Mouse (Mus musculus): ENCODE results near the gene Fbxo28.

DNA sequence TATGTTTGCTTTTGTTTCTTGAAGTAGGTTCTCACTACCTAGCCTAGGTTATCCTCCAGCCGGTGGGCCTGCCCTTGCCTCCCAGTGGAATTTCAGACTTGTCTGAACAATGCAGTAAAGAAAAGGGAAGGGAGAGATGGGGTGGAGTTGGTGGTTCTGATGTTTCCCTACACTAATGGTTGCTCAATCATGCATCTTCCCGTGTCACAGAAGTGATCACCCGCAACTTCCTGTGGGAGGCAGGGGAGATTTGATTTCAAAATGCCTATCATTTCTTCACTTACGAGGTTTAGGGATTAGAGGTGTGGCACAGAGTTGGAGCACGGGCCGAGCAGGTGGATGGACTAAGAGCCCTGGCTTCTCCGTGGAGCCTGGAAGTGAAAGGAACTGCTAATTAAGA, 58.2 kb downstream of the Fbxo28 start:
- TF ChIP-seq POLR2A (IDR thresholded peaks at IDR 0.05; ENCODE audit: borderline replicate concordance, extremely low read depth, low read depth, low read length) (no peak), CTCF (IDR thresholded peaks at IDR 0.05; ENCODE audit: insufficient read depth, low read length) (no peak)
